Mouse (Mus musculus) ES-Bruce4 (cell line): ENCODE measurements around the gene Stxbp4.

Experiments used
- CTCF ChIP-seq: IDR thresholded peaks from one replicate; pipeline ENCODE4 v1.8.1; 2011; ENCODE audit warnings: low read depth, low read length
- EP300 ChIP-seq: IDR thresholded peaks from 2 replicates; pipeline ENCODE4 v1.6.1; 2011; ENCODE audit warnings: low read depth, low read length; ENCODE audit not compliant: insufficient read depth
- POLR2A ChIP-seq: IDR thresholded peaks from one replicate; pipeline ENCODE4 v1.8.1; 2011; ENCODE audit warnings: low read length; ENCODE audit not compliant: insufficient read depth

- TF ChIP-seq CTCF (no peak), POLR2A (no peak), EP300 (no peak)
Measured at GRCm38 (mm10) chr11:90687040-90687439, 49.2 kb upstream of the Stxbp4 start.
